Mouse (Mus musculus) kidney, adult 2 months (tissue): ENCODE data around the gene Ifitm2. TPM values are rescaled to one million over a fixed set of nuclear protein-coding genes. Genes with fewer than 3 reads are reported as not detected.
A peak's percentile ranks its signal among the peaks of the same experiment; 100 is the strongest.

Experiments
- DNase-seq: peaks from one replicate; pipeline ENCODE4 v3.0.0; 2021
- H3K27ac ChIP-seq: fragments of 200-500 bp; 2 replicates; pipeline ENCODE4 v1.5.1; 2012; ENCODE audit warnings: low read depth, low read length, control low read depth, inconsistent platforms; ENCODE audit not compliant: insufficient read depth
- H3K27me3 ChIP-seq: fragments of 200-500 bp; replicated peaks from 2 replicates; pipeline ENCODE4 v1.6.1; 2012; ENCODE audit warnings: mild to moderate bottlenecking, moderate library complexity, low read length, inconsistent platforms; ENCODE audit not compliant: control insufficient read depth, insufficient read depth
- H3K36me3 ChIP-seq: fragments of 200-500 bp; 2 replicates; pipeline ENCODE4 v1.6.1; 2012; ENCODE audit warnings: mild to moderate bottlenecking, moderate library complexity, low read length, inconsistent platforms; ENCODE audit not compliant: control insufficient read depth, insufficient read depth
- H3K4me1 ChIP-seq: fragments of 200-500 bp; 2 replicates; pipeline ENCODE4 v1.6.1; 2011; ENCODE audit warnings: low read length; ENCODE audit not compliant: control insufficient read depth, insufficient read depth
- H3K4me3 ChIP-seq: fragments of 200-500 bp; 2 replicates; pipeline ENCODE4 v1.5.1; 2011; ENCODE audit warnings: mild to moderate bottlenecking, low read depth, low read length, control low read depth; ENCODE audit not compliant: insufficient read depth
- CTCF ChIP-seq: fragments of 200-500 bp; conservative IDR thresholded peaks from 2 replicates; pipeline ENCODE4 v1.5.1; 2011; ENCODE audit warnings: low read depth, mild to moderate bottlenecking, control low read depth, low read length, moderate library complexity, mixed read lengths; ENCODE audit not compliant: insufficient read depth, insufficient read length
- POLR2A ChIP-seq: fragments of 200-500 bp; IDR thresholded peaks from one replicate; pipeline ENCODE4 v1.6.1; 2011; ENCODE audit warnings: low read depth, low read length, control low read depth
- WGBS: fragments of 180-500 bp; shearing (Covaris S2); methylation state at CpG from one replicate; pipeline ENCODE4 v1.1.7; 2018; 5-methylcytosine and 5-hydroxymethylcytosine counted together
- polyA plus RNA-seq: library from polyadenylated mRNA; depleted of rRNA; stranded (reverse); fragments of >200 nt; gene quantifications from 2 replicates; pipeline ENCODE4 v1.2.3, GENCODE M21; 2012

Gene Ifitm2
- polyA plus RNA-seq, 1 experiment, result 737 TPM

GRCm38 (mm10) chr7:140923070-140923775 is 32.6 kb downstream of the Ifitm2 start:
- H3K4me3 ChIP-seq, result peak overlapping the region; percentile 42
- WGBS, result 13% methylated on average over 30 of the region's 30 CpGs

DNA sequence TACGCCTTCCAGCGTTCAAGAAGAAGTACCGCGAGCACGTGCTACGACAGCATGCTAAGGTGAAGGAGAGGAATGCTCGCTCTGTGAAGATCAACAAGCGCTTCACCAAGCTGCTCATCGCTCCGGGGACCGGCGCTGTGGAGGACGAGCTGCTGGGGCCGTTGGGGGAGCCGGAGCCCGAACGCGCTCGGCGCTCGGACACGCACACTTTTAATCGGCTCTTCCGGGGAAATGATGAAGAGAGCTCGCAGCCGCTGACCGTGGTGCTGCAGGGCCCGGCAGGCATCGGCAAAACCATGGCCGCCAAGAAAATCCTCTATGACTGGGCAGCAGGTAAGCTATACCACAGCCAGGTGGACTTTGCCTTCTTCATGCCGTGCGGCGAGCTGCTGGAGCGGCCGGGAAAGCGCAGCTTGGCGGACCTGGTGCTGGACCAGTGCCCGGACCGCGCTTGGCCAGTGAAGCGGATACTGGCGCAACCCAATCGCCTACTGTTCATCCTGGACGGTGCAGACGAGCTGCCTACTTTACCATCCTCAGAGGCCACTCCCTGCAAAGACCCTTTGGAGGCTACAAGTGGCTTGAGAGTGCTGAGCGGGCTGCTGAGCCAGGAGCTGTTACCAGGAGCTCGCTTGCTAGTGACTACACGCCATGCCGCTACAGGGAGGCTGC is 33.3 kb downstream of the Ifitm2 start:
- peak overlapping the region; percentile 33 for H3K27ac ChIP-seq
- H3K4me1 ChIP-seq, result peaks cover 21% of the 10 kb centered on the region
- under 1% methylated on average over 49 of the region's 49 CpGs for WGBS
- peak; percentile 96 for DNase-seq
- TF ChIP-seq POLR2A (no peak), CTCF (peak; percentile 31)
- no peaks in the 10 kb centered on the region for H3K27me3 ChIP-seq
- no peaks in the 10 kb centered on the region for H3K36me3 ChIP-seq
- peak overlapping the region; percentile 42 for H3K4me3 ChIP-seq

More at GRCm38 (mm10) chr7:140923070-140923775, 32.6 kb downstream of the Ifitm2 start:
- Histone ChIP-seq H3K27ac (peak overlapping the region; percentile 33), H3K27me3 (no peaks in the 10 kb centered on the region), H3K36me3 (no peaks in the 10 kb centered on the region), H3K4me1 (peaks cover 21% of the 10 kb centered on the region)
- TF ChIP-seq POLR2A (no peak), CTCF (no peak)
- peak; percentile 54 for DNase-seq

- H3K27ac ChIP-seq, result no peak overlapping the region
- DNase-seq, result peak; percentile 66
- peaks cover 18% of the 10 kb centered on the region for H3K4me1 ChIP-seq
- TF ChIP-seq POLR2A (no peak), CTCF (no peak)
- H3K27me3 ChIP-seq, result no peaks in the 10 kb centered on the region
- no peaks in the 10 kb centered on the region for H3K36me3 ChIP-seq
- 25% methylated on average over 22 of the region's 22 CpGs for WGBS
- no peak overlapping the region for H3K4me3 ChIP-seq
Observed at GRCm38 (mm10) chr7:140921225-140921975, 34.4 kb downstream of the Ifitm2 start.

DNA sequence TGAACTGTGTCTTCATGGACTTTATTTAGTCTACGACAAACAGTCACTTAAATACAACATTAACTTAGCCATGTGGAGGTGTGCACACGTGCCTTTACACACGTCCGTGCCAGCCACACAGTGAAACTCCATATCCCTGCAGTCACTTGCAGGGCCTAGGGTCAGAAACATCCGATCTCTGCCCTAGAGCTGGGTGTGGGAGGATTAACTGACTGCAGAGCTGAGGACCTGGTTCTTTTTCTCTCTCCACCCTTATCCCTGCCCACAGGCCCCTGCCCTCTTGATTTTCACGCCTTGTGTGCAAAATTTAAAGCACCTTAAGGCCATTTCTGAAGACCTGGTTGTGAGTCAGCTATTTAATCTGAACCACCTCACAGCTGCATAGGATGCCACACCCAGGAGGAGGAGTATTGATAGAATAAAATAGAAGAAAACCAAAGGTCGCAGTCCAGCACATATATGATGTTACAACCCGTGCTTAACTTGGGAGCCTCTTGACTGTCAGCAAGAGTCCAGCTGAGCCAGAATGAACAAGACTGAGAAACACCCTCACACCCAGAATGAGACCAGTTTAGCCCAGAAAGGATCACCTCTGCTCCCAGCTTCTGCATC is 35.3 kb downstream of the Ifitm2 start, which contains the start of gene Nlrp6:
Gene Nlrp6 (plus strand): TSS at position 485 of the 612 bp plus-strand sequence.
- no peak within 1 kb of the TSS for H3K4me3 ChIP-seq
- no peak within 1 kb of the TSS for H3K27ac ChIP-seq

GRCm38 (mm10) chr7:140919911-140920310 is 35.9 kb downstream of the Ifitm2 start:
- Histone ChIP-seq H3K4me1 (peaks cover 13% of the 10 kb centered on the region), H3K4me3 (no peak overlapping the region), H3K36me3 (no peaks in the 10 kb centered on the region), H3K27me3 (no peaks in the 10 kb centered on the region), H3K27ac (no peak overlapping the region)
- no peak for DNase-seq
- TF ChIP-seq POLR2A, result no peak
- no peak for TF ChIP-seq CTCF
- 63% methylated on average over 4 of the region's 4 CpGs for WGBS

More for the DNA sequence above, 35.3 kb downstream of the Ifitm2 start, which contains the start of gene Nlrp6:
- Histone ChIP-seq H3K4me1 (peaks cover 13% of the 10 kb centered on the region), H3K36me3 (no peaks in the 10 kb centered on the region), H3K27me3 (no peaks in the 10 kb centered on the region)
- 78% methylated on average over 8 of the region's 8 CpGs for WGBS
- no peak for DNase-seq
- TF ChIP-seq POLR2A (no peak), CTCF (no peak)

DNA sequence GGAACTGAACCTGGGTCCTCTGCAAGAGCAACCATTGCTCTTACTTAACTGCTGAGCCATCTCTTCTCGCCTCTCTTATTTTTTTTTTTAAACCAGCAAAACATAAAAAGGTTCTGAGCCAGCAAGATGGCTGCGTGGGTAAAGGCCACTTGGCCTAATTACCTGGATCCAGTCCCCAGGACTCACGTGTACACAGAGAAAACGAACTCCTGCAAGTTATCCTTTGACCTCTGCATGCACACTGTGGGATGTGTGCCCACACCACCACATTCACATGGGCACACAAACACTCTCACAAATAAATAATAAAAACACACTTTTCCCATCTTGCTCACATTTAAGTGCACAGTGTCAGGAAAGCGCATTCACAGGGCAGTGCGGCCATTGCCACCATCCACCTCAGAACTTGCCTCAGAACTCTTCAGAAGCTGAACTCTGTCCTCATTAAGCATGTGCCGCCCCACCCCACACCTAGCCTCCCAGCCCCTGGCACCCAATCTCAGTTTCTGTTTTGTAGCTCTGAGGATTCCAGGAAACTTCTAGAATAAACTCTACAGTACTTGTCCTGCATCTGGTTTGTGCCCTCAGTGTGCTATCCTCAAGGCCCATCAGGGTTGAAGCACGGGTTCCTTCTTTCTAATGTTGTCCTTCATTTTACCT is 41.6 kb downstream of the Ifitm2 start:
- WGBS, result 61% methylated on average over 8 of the region's 8 CpGs
- peak overlapping the region; percentile 90 for H3K27ac ChIP-seq

More for the DNA sequence above, 41.6 kb downstream of the Ifitm2 start:
- TF ChIP-seq POLR2A, result no peak
- TF ChIP-seq CTCF, result no peak
- Histone ChIP-seq H3K4me3 (no peak overlapping the region), H3K27me3 (no peaks in the 10 kb centered on the region), H3K4me1 (peaks cover 12% of the 10 kb centered on the region; the same call in 1 of the 2 replicates), H3K36me3 (no peaks in the 10 kb centered on the region)
- DNase-seq, result peak; percentile 91
